Mouse (Mus musculus) stomach, embryonic 15.5 days (tissue): ENCODE measurements around the gene Dglucy. TPM values are rescaled to one million over a fixed set of nuclear protein-coding genes. Genes with fewer than 3 reads are reported as not detected.
A peak's percentile ranks its signal among the peaks of the same experiment; 100 is the strongest.

Experiments used
- ATAC-seq: fragments of 200-750 bp; cut with Nextera tagmentation; 2 replicates; pipeline ENCODE4 v1.8.0; 2017; ENCODE audit warnings: low read depth, moderate number of reproducible peaks, moderate TSS enrichment; ENCODE audit not compliant: insufficient read depth, low FRiP score
- H3K27ac ChIP-seq: fragments of 300-500 bp; sonication (generic); 2 replicates; pipeline ENCODE4 v1.5.1; 2015; ENCODE audit warnings: mild to moderate bottlenecking, inconsistent platforms
- H3K27me3 ChIP-seq: fragments of 300-500 bp; sonication (generic); replicated peaks from 2 replicates; pipeline ENCODE4 v1.6.1; 2015; ENCODE audit warnings: inconsistent platforms
- H3K36me3 ChIP-seq: fragments of 300-500 bp; sonication (generic); 2 replicates; pipeline ENCODE4 v1.6.1; 2015; ENCODE audit warnings: inconsistent platforms
- H3K4me1 ChIP-seq: fragments of 300-500 bp; sonication (generic); 2 replicates; pipeline ENCODE4 v1.6.1; 2015; ENCODE audit warnings: inconsistent platforms
- H3K4me2 ChIP-seq: fragments of 300-500 bp; sonication (generic); 2 replicates; pipeline ENCODE4 v1.6.1; 2015; ENCODE audit warnings: mild to moderate bottlenecking, inconsistent platforms
- H3K4me3 ChIP-seq: fragments of 300-500 bp; sonication (generic); replicated peaks from 2 replicates; pipeline ENCODE4 v1.5.1; 2015; ENCODE audit warnings: inconsistent platforms
- H3K9ac ChIP-seq: fragments of 300-500 bp; sonication (generic); 2 replicates; pipeline ENCODE4 v1.6.1; 2015; ENCODE audit warnings: inconsistent platforms
- H3K9me3 ChIP-seq: fragments of 300-500 bp; sonication (generic); 2 replicates; pipeline ENCODE4 v1.6.1; 2016; ENCODE audit warnings: inconsistent platforms
- WGBS: fragments of 180-500 bp; shearing (Covaris S2); methylation state at CpG from one replicate; pipeline ENCODE4 v1.1.7; 2015; 5-methylcytosine and 5-hydroxymethylcytosine counted together
- polyA plus RNA-seq: library from polyadenylated mRNA; unstranded; fragments of >200 nt; fragmentation: Nextera tagmentation; extraction: Ambion mirVana; gene quantifications from 2 replicates; pipeline ENCODE4 v1.2.1, GENCODE M21; 2015

Dglucy gene
- polyA plus RNA-seq, 1 experiment from 2014 or later = 4.1 TPM

DNA sequence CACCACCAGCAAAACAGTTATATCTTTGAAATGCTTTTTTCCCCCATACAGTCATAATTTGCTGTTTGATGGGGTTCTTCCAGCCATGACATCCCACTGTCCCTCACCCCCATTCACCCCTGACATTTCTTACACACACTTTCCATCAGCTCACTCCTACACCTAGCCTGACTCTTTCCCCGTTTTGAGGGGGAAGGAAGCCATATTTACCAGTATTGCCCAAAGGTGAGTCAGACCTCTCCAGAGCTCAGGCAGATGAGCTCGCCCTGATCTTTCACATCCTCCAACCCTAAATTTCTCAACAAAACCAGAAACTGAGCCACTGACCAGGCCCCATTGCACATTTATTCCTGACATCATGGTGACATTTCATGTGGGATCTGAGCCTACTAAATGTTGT is 93.0 kb downstream of the Dglucy start:
- no peak overlapping the region for H3K4me2 ChIP-seq
- no peak for ATAC-seq
- H3K4me1 ChIP-seq = no peaks in the 10 kb centered on the region
- H3K9ac ChIP-seq = no peak overlapping the region
- 78% methylated on average over 2 of the region's 2 CpGs for WGBS
- no peaks in the 10 kb centered on the region for H3K36me3 ChIP-seq
- H3K27me3 ChIP-seq = no peaks in the 10 kb centered on the region
- no peak overlapping the region for H3K27ac ChIP-seq
- H3K4me3 ChIP-seq = no peak overlapping the region
- H3K9me3 ChIP-seq = no peaks in the 10 kb centered on the region

DNA sequence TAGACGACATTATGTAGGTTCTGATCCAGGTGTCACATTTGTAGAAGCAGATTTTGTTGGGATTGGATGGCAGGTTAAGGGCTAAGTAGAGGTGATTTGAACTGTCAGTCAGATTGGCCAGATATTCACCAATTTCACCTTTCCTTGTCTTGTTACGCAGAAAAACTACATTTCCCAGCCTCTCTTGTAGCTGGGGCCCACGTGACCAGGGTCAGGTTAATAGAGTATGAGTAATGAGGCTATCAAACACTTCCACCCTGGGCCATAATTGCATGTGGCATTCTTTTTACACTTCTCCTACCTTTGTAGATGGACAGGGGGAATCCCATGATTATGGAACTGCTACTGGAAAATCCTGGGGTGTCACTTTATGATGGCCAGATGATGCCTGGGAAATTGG is 94.8 kb downstream of the Dglucy start:
- no peaks in the 10 kb centered on the region for H3K4me1 ChIP-seq
- H3K4me2 ChIP-seq = no peak overlapping the region
- no peak overlapping the region for H3K4me3 ChIP-seq
- no peaks in the 10 kb centered on the region for H3K36me3 ChIP-seq
- no peak overlapping the region for H3K27ac ChIP-seq
- no peaks in the 10 kb centered on the region for H3K27me3 ChIP-seq
- no peak for ATAC-seq
- 79% methylated on average over 3 of the region's 3 CpGs for WGBS
- H3K9ac ChIP-seq = no peak overlapping the region
- no peaks in the 10 kb centered on the region for H3K9me3 ChIP-seq

GRCm38 (mm10) chr12:100875553-100875952 is 96.7 kb downstream of the Dglucy start:
- H3K9ac ChIP-seq = no peak overlapping the region
- no peaks in the 10 kb centered on the region for H3K36me3 ChIP-seq
- H3K9me3 ChIP-seq = no peaks in the 10 kb centered on the region
- H3K4me1 ChIP-seq = no peaks in the 10 kb centered on the region
- H3K27me3 ChIP-seq = no peaks in the 10 kb centered on the region
- WGBS = 40% methylated on average over 3 of the region's 3 CpGs
- H3K27ac ChIP-seq = no peak overlapping the region
- no peak for ATAC-seq
- no peak overlapping the region for H3K4me3 ChIP-seq
- H3K4me2 ChIP-seq = no peak overlapping the region

- Histone ChIP-seq H3K4me1 (no peaks in the 10 kb centered on the region), H3K4me2 (no peak overlapping the region), H3K4me3 (no peak overlapping the region), H3K27ac (no peak overlapping the region), H3K9ac (no peak overlapping the region), H3K27me3 (no peaks in the 10 kb centered on the region), H3K36me3 (no peaks in the 10 kb centered on the region), H3K9me3 (no peaks in the 10 kb centered on the region)
- no peak for ATAC-seq
- 60% methylated on average over 5 of the region's 6 CpGs for WGBS
Measured at GRCm38 (mm10) chr12:100875960-100876359, 97.1 kb downstream of the Dglucy start.

GRCm38 (mm10) chr12:100877936-100878335 is 99.1 kb downstream of the Dglucy start:
- H3K4me3 ChIP-seq = no peak overlapping the region
- H3K27me3 ChIP-seq = no peaks in the 10 kb centered on the region
- no peak overlapping the region for H3K27ac ChIP-seq
- H3K9me3 ChIP-seq = no peaks in the 10 kb centered on the region
- no peak overlapping the region for H3K4me2 ChIP-seq
- H3K4me1 ChIP-seq = no peaks in the 10 kb centered on the region; the same call in 1 of the 2 replicates
- ATAC-seq = no peak
- no peaks in the 10 kb centered on the region for H3K36me3 ChIP-seq
- 66% methylated on average over 6 of the region's 6 CpGs for WGBS
- no peak overlapping the region for H3K9ac ChIP-seq

DNA sequence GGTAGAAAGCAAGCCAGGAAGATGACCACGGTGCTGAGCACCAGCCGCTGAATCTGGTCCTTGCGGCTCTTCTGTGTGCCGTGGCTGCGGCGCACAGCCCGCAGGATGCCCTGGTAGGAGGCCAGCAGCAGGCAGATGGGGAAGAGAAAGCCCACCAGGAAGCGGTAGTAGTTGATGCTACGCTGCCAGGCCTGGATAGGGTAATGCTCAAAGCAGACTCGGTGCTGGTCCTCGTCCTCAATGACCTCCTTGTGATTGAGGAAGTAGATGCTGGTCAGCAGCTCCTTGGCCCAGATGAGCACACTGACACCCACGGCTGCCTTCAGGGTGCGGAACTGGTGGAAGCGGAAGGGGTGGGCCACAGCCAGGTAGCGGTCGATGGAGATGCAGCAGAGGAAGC is 99.7 kb downstream of the Dglucy start:
- WGBS = 91% methylated on average over 16 of the region's 16 CpGs
- Histone ChIP-seq H3K27me3 (no peaks in the 10 kb centered on the region), H3K27ac (no peak overlapping the region), H3K9me3 (no peaks in the 10 kb centered on the region), H3K9ac (no peak overlapping the region), H3K36me3 (no peaks in the 10 kb centered on the region), H3K4me3 (no peak overlapping the region), H3K4me1 (no peaks in the 10 kb centered on the region; the same call in 1 of the 2 replicates), H3K4me2 (no peak overlapping the region)
- ATAC-seq = no peak

GRCm38 (mm10) chr12:100883168-100883567 is 104.3 kb downstream of the Dglucy start:
- Histone ChIP-seq H3K27ac (no peak overlapping the region), H3K27me3 (no peaks in the 10 kb centered on the region), H3K4me3 (no peak overlapping the region), H3K4me1 (no peaks in the 10 kb centered on the region; the same call in 1 of the 2 replicates), H3K9ac (no peak overlapping the region), H3K9me3 (no peaks in the 10 kb centered on the region), H3K4me2 (no peak overlapping the region), H3K36me3 (no peaks in the 10 kb centered on the region)
- no peak for ATAC-seq
- WGBS = 40% methylated on average over 7 of the region's 7 CpGs

DNA sequence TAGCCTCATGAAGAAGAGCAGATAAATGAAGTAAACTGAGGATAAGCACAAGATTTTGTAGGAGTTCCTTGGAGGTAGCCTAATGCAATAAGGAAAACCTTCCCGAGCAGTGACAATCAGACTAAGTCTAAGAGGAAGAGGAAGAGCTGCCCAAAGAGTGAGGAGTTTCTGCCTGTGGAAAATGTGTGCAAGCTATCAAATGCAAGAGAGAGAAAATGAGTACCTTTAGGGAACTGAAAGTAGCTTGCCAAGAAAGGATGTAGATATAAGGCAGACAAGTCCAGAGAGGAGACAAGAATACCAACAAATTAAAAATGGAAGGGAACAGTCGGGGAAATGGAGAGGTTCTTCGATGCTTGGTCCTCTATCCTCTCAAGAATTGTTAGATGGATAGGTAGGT is 106.7 kb downstream of the Dglucy start:
- H3K9me3 ChIP-seq = no peaks in the 10 kb centered on the region
- no peak overlapping the region for H3K9ac ChIP-seq
- H3K36me3 ChIP-seq = no peaks in the 10 kb centered on the region
- H3K4me2 ChIP-seq = no peak overlapping the region
- no peak overlapping the region for H3K27ac ChIP-seq
- no peaks in the 10 kb centered on the region for H3K27me3 ChIP-seq
- no peak overlapping the region for H3K4me3 ChIP-seq
- H3K4me1 ChIP-seq = no peaks in the 10 kb centered on the region; the same call in 1 of the 2 replicates
- ATAC-seq = no peak
- WGBS = 77% methylated on average over 3 of the region's 3 CpGs

DNA sequence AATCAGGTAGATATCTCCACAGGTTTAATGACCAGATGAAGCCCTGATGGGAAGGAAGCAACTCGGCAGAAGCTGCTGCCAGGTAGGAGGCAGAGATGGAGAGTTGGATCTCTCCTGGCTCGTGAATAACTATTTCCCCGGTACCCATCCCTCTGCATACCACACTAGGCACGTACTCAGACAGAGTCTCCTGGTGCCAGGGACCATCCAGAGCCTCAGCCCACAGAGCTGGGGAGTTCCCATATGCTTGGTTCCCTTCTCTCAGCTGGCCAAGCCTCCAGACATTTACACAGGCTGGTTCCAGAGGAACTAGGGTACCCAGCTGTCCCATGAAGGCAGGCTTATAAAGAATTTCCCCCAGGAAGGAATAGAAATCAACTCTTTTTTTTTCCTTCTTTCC is 108.0 kb downstream of the Dglucy start:
- WGBS = 80% methylated on average over 4 of the region's 4 CpGs
- no peak for ATAC-seq
- H3K4me2 ChIP-seq = no peak overlapping the region
- H3K9me3 ChIP-seq = no peaks in the 10 kb centered on the region
- no peaks in the 10 kb centered on the region; the same call in 1 of the 2 replicates for H3K4me1 ChIP-seq
- no peaks in the 10 kb centered on the region for H3K36me3 ChIP-seq
- no peak overlapping the region for H3K4me3 ChIP-seq
- H3K9ac ChIP-seq = no peak overlapping the region
- H3K27me3 ChIP-seq = no peaks in the 10 kb centered on the region
- no peak overlapping the region for H3K27ac ChIP-seq

GRCm38 (mm10) chr12:100887801-100888258 is 109.0 kb downstream of the Dglucy start:
- ATAC-seq = peak; percentile 74; the same call in 1 of the 2 replicates
- no peaks in the 10 kb centered on the region for H3K27me3 ChIP-seq
- H3K36me3 ChIP-seq = no peaks in the 10 kb centered on the region
- no peaks in the 10 kb centered on the region for H3K9me3 ChIP-seq
- no peak overlapping the region for H3K9ac ChIP-seq
- H3K4me1 ChIP-seq = no peaks in the 10 kb centered on the region
- peak overlapping the region; percentile 80; the same call in 1 of the 2 replicates for H3K27ac ChIP-seq
- no peak overlapping the region for H3K4me3 ChIP-seq
- WGBS = 20% methylated on average over 12 of the region's 12 CpGs
- H3K4me2 ChIP-seq = peak overlapping the region; percentile 3; the same call in 1 of the 2 replicates

DNA sequence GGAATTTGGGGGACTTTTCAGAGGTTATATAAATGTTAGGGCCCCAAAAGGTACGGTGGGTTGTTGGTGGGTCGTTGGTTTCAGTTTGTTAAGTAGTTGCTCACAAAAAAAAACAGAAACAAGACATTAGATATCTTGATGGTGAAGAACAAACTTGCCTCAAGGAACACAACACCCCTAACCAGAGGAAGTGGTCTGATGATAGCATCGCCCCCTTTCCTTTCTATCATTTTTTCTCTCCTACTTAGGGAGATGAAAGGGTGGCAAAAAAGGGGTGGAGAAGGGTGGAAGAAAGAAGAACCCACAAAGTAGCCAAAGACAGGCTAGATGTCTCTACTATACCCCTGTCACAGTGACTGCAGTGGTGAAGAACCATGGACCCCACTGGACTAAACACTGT is 111.7 kb downstream of the Dglucy start:
- no peak overlapping the region for H3K4me3 ChIP-seq
- no peaks in the 10 kb centered on the region for H3K27me3 ChIP-seq
- H3K9ac ChIP-seq = no peak overlapping the region
- H3K4me2 ChIP-seq = no peak overlapping the region
- no peaks in the 10 kb centered on the region for H3K4me1 ChIP-seq
- H3K27ac ChIP-seq = no peak overlapping the region
- no peaks in the 10 kb centered on the region for H3K9me3 ChIP-seq
- H3K36me3 ChIP-seq = no peaks in the 10 kb centered on the region
- 89% methylated on average over 3 of the region's 3 CpGs for WGBS
- ATAC-seq = no peak

- 5% methylated on average over 2 of the region's 2 CpGs for WGBS
- peaks cover 35% of the 10 kb centered on the region for H3K27me3 ChIP-seq
Measured at GRCm38 (mm10) chr12:100895504-100895903, 116.6 kb downstream of the Dglucy start.

GRCm38 (mm10) chr12:100896661-100897060 is 117.8 kb downstream of the Dglucy start:
- no peak for ATAC-seq
- no peak overlapping the region for H3K4me2 ChIP-seq
- 21% methylated on average over 3 of the region's 3 CpGs for WGBS
- H3K27ac ChIP-seq = no peak overlapping the region
- H3K9me3 ChIP-seq = no peaks in the 10 kb centered on the region
- peaks cover 11% of the 10 kb centered on the region; the same call in 1 of the 2 replicates for H3K4me1 ChIP-seq
- H3K9ac ChIP-seq = no peak overlapping the region
- H3K27me3 ChIP-seq = peaks cover 35% of the 10 kb centered on the region
- H3K4me3 ChIP-seq = no peak overlapping the region
- no peaks in the 10 kb centered on the region for H3K36me3 ChIP-seq

More at GRCm38 (mm10) chr12:100895504-100895903, 116.6 kb downstream of the Dglucy start:
- no peak for ATAC-seq
- Histone ChIP-seq H3K4me1 (peaks cover 11% of the 10 kb centered on the region; the same call in 1 of the 2 replicates), H3K4me2 (no peak overlapping the region), H3K9me3 (no peaks in the 10 kb centered on the region), H3K27ac (no peak overlapping the region), H3K4me3 (no peak overlapping the region), H3K9ac (no peak overlapping the region), H3K36me3 (no peaks in the 10 kb centered on the region)
